Mouse (Mus musculus) liver, embryonic 16.5 days (tissue): ENCODE measurements around the gene Pik3c2g. TPM values are rescaled to one million over a fixed set of nuclear protein-coding genes. Genes with fewer than 3 reads are reported as not detected.

Source experiments
- ATAC-seq: fragments of 200-750 bp; cut with Nextera tagmentation; 2 replicates; pipeline ENCODE4 v1.8.0; 2017; ENCODE audit warnings: low read depth, mild to moderate bottlenecking, moderate number of reproducible peaks, moderate library complexity
- H3K27ac ChIP-seq: fragments of 300-500 bp; sonication (generic); 2 replicates; pipeline ENCODE4 v1.5.1; 2014; ENCODE audit warnings: mild to moderate bottlenecking, low read length
- H3K27me3 ChIP-seq: fragments of 300-500 bp; sonication (generic); 2 replicates; pipeline ENCODE4 v1.6.1; 2014; ENCODE audit warnings: low read depth, low read length, mixed read lengths; ENCODE audit not compliant: control insufficient read depth, insufficient read depth
- H3K36me3 ChIP-seq: fragments of 300-500 bp; sonication (generic); 2 replicates; pipeline ENCODE4 v1.6.1; 2014; ENCODE audit warnings: mild to moderate bottlenecking; ENCODE audit not compliant: control insufficient read depth, insufficient read depth
- H3K4me1 ChIP-seq: fragments of 300-500 bp; sonication (generic); 2 replicates; pipeline ENCODE4 v1.6.1; 2014; ENCODE audit warnings: low read depth, low read length, mixed read lengths; ENCODE audit not compliant: control insufficient read depth
- H3K4me2 ChIP-seq: fragments of 300-500 bp; sonication (generic); 2 replicates; pipeline ENCODE4 v1.6.1; 2014; ENCODE audit warnings: low read depth, low read length, mixed read lengths
- H3K4me3 ChIP-seq: fragments of 300-500 bp; sonication (generic); 2 replicates; pipeline ENCODE4 v1.5.1; 2014; ENCODE audit warnings: low read depth, mild to moderate bottlenecking, low read length
- H3K9ac ChIP-seq: fragments of 300-500 bp; sonication (generic); 2 replicates; pipeline ENCODE4 v1.6.1; 2014; ENCODE audit warnings: low read depth, low read length
- H3K9me3 ChIP-seq: fragments of 300-500 bp; sonication (generic); replicated peaks from 2 replicates; pipeline ENCODE4 v1.6.1; 2016; ENCODE audit warnings: low read length; ENCODE audit not compliant: control insufficient read depth
- WGBS: fragments of 180-500 bp; shearing (Covaris S2); extraction: QIAGEN DNeasy Blood & Tissue Kit; methylation state at CpG from one replicate; pipeline ENCODE4 v1.1.7; 2014; ENCODE audit not compliant: insufficient replicate concordance; 5-methylcytosine and 5-hydroxymethylcytosine counted together
- polyA plus RNA-seq: library from polyadenylated mRNA; unstranded; fragments of >200 nt; fragmentation: Nextera tagmentation; extraction: Ambion mirVana; gene quantifications from 2 replicates; pipeline ENCODE4 v1.2.1, GENCODE M21; 2015

Pik3c2g gene
- polyA plus RNA-seq, 1 experiment from 2014 or later, result 5.7 TPM

DNA sequence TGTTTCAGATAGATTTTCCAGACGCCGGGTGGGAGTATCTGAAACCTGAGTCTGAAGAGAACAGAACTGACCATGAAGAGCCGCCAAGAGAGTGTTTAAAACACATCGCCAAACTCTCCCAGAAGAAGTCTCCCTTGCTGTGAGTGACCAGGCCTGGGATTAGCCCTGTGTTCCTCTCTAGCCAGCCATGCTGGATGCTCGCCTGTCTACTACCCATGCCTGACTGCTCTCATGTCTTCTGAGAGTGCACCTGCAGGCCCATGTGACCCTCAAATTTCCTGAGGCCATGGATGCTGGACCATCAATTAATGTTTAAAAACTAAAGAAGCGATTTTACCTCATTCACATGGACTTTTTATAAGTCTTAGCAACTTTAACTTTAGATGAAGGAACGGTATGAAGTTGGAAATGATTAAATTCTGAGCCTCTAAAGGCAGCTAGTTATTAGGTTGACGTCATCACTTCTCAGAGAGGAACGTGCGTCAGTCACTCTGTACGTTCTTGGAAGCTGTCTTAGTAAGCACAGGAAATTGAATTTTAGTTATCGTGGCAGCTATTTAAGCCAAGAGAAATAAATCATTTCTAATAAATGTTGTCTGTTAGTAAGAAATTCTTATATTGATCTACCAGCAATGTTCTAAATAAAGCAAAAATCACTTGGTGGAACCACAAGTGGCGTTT is 161.2 kb downstream of the Pik3c2g start:
- 63% methylated on average over 13 of the region's 13 CpGs for WGBS
- no peaks in the 10 kb centered on the region for H3K36me3 ChIP-seq
- no peak overlapping the region for H3K27ac ChIP-seq
- no peaks in the 10 kb centered on the region for H3K4me1 ChIP-seq
- no peak overlapping the region for H3K9ac ChIP-seq
- no peaks in the 10 kb centered on the region for H3K27me3 ChIP-seq
- H3K4me2 ChIP-seq, result no peak overlapping the region
- no peak for ATAC-seq
- no peak overlapping the region for H3K4me3 ChIP-seq
- H3K9me3 ChIP-seq, result no peaks in the 10 kb centered on the region

DNA sequence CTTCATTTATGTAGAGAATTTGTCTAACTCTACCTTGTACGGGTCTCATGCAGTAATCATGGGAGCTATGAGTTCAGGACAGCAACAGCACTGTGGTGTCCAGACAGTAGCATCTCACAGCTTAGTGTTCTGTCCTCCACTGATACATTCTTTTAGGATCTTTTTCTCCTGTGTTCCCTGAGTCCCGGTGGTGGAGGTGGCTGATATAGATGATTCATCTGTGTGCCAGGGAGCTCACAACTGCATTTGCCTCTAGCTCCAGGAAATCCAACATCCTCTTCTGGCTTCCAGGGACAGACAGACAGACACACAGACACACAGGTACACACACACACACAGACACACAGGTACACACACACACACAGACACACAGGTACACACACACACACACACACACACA is 163.6 kb downstream of the Pik3c2g start:
- ATAC-seq, result no peak
- Histone ChIP-seq H3K27ac (no peak overlapping the region), H3K4me2 (no peak overlapping the region), H3K27me3 (no peaks in the 10 kb centered on the region), H3K4me1 (no peaks in the 10 kb centered on the region), H3K9me3 (no peaks in the 10 kb centered on the region), H3K4me3 (no peak overlapping the region), H3K36me3 (no peaks in the 10 kb centered on the region), H3K9ac (no peak overlapping the region)
- 62% methylated on average over 2 of the region's 2 CpGs for WGBS

DNA sequence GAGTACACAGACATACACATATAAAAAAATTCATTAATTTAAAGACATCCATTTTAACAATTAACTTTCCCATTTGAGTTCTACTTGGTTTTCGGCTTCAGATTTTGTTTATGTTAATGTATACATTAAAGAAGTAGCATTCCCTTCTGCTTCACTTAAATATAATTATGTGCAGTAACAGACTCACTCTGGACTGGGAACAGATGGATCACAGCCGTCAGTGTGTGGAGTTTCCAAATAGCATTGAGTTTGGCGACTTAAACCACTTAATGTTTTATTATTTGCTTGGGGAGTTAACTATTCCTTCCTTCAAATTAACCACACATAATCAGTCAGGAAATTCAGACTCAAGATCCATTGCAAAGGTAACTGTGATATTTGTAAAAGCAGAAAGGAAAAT is 164.0 kb downstream of the Pik3c2g start:
- H3K27me3 ChIP-seq, result no peaks in the 10 kb centered on the region
- no peak overlapping the region for H3K27ac ChIP-seq
- H3K36me3 ChIP-seq, result no peaks in the 10 kb centered on the region
- H3K4me2 ChIP-seq, result no peak overlapping the region
- H3K9ac ChIP-seq, result no peak overlapping the region
- WGBS, result 54% methylated on average over 3 of the region's 3 CpGs
- no peak for ATAC-seq
- H3K4me1 ChIP-seq, result no peaks in the 10 kb centered on the region
- no peaks in the 10 kb centered on the region for H3K9me3 ChIP-seq
- H3K4me3 ChIP-seq, result no peak overlapping the region

DNA sequence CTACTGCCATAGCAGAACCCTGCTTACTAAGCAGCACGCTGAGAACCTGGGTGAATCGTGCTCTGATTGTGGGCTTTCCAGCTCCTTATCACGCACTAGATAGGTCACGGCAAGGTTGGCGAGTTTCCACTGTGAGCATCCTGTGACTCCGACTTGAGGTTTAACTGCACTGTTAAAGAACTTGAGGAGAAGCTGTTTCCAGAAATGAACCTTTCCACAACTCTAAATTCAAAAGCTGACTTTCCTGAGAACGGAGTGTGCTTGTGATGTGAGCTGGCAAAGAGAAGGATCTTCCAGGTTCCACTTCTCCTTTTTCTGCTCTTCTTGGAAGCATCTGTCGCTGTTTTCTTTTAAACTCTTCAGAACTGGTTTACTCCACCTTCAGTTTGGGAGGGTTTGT is 170.9 kb downstream of the Pik3c2g start:
- 68% methylated on average over 8 of the region's 8 CpGs for WGBS

DNA sequence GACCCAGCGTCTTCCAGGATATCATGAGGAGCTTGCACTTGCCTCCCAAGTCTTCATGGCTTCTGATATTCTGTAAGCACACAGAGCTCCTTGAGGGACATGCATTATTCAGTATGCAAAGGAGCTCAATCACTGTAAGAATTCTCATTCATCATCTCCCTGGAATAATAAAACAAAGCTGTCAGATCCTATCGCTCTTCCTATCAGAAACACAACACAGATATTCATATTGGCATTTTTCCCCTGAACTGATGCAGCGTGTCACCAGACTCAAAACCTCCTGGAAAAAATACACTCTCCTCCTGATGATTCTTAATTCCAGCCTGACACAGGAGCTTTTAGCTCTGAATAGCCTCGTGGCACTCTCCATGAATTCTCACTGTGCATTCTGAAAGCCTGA is 174.0 kb downstream of the Pik3c2g start:
- H3K9ac ChIP-seq, result no peak overlapping the region
- WGBS, result 62% methylated on average over 4 of the region's 4 CpGs
- H3K27me3 ChIP-seq, result no peaks in the 10 kb centered on the region
- no peaks in the 10 kb centered on the region for H3K4me1 ChIP-seq
- H3K27ac ChIP-seq, result no peak overlapping the region
- H3K9me3 ChIP-seq, result no peaks in the 10 kb centered on the region
- no peak for ATAC-seq
- H3K4me2 ChIP-seq, result no peak overlapping the region
- H3K4me3 ChIP-seq, result no peak overlapping the region
- no peaks in the 10 kb centered on the region for H3K36me3 ChIP-seq

More for the DNA sequence above, 170.9 kb downstream of the Pik3c2g start:
- Histone ChIP-seq H3K27ac (no peak overlapping the region), H3K9me3 (no peaks in the 10 kb centered on the region), H3K4me1 (no peaks in the 10 kb centered on the region), H3K27me3 (no peaks in the 10 kb centered on the region), H3K36me3 (no peaks in the 10 kb centered on the region), H3K9ac (no peak overlapping the region), H3K4me3 (no peak overlapping the region), H3K4me2 (no peak overlapping the region)
- ATAC-seq, result no peak

DNA sequence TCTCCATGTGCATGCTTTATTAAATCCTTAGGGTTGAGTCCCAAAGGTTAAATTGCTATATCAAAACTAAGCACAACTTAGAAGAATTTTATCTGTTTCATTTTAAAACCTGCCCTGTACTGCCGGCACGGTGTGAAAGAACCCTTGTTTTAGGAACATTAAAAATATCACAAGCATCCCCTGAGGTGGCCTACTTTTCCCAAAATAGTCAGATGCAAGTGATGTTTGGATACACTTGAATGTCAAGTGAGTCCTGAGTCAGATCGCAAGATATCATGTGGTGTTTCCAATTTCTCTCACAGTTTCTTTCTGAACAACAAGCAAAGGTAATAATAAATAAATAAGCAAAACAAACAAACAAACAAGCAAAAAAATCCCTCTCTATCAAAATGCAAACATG is 177.4 kb downstream of the Pik3c2g start:
- H3K27ac ChIP-seq, result no peak overlapping the region
- 72% methylated on average over 3 of the region's 3 CpGs for WGBS
- H3K36me3 ChIP-seq, result no peaks in the 10 kb centered on the region
- no peak for ATAC-seq
- H3K4me1 ChIP-seq, result no peaks in the 10 kb centered on the region
- H3K9ac ChIP-seq, result no peak overlapping the region
- H3K9me3 ChIP-seq, result no peaks in the 10 kb centered on the region
- no peaks in the 10 kb centered on the region for H3K27me3 ChIP-seq
- no peak overlapping the region for H3K4me3 ChIP-seq
- H3K4me2 ChIP-seq, result no peak overlapping the region

DNA sequence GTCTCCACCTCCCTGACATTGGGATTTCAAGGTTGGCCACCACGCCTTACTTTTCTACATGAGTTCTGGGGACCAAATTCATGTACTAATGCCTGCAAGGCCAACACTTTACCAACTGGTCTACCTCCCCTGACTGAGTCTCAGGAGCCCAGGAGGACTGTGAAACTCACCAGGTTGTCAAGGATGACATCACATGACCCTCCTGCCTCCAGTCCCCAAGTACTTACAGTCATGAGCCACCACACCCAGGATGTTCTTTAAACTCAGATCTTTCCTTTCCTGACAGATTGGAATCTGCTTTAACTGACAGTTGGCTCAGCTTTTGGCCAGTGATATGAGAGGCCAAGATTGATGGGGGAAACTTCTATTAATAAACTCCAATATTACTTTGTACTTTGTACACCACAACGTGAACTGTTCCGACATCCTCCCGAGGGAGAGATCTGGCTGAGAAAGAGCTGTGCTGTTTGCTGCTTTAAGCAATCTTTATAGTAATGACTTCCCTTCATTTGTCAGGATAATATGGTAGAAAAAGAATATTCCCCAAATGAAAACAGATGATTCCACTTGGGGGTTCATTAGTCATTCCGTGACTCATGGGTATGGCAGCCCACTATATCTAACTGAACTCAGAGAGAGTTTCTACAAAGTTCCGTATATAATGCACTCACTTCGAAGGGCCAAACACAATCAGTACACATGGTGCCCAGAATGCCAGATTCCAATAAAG is 182.9 kb downstream of the Pik3c2g start:
- WGBS, result 75% methylated on average over 7 of the region's 7 CpGs
- no peak overlapping the region for H3K4me3 ChIP-seq

DNA sequence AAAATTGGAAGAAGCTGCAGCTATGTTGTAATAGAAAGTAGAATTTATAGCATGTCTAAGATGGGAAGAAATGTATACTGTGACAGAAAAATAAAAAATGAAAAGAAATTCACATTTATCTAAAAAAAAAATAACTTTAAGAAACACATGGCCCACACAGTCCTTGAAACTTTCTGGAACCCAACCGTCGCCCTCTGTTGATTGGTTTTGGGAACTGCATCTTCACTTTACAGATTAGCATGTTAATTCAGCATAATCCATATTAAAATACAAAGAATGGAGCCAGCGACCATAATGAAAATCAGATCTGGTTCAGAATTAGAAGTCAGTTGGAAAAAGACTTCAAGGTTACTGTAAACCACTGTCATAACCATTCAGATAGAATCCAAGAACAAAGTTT is 183.5 kb downstream of the Pik3c2g start:
- Histone ChIP-seq H3K9me3 (no peaks in the 10 kb centered on the region), H3K9ac (no peak overlapping the region), H3K4me1 (no peaks in the 10 kb centered on the region), H3K27ac (no peak overlapping the region), H3K4me2 (no peak overlapping the region), H3K36me3 (no peaks in the 10 kb centered on the region; the same call in 1 of the 2 replicates), H3K4me3 (no peak overlapping the region), H3K27me3 (no peaks in the 10 kb centered on the region)
- ATAC-seq, result no peak
- WGBS, result 33% methylated on average over 3 of the region's 3 CpGs

More for the DNA sequence above, 182.9 kb downstream of the Pik3c2g start:
- no peak overlapping the region for H3K9ac ChIP-seq
- H3K4me2 ChIP-seq, result no peak overlapping the region
- H3K27me3 ChIP-seq, result no peaks in the 10 kb centered on the region
- no peaks in the 10 kb centered on the region for H3K4me1 ChIP-seq
- H3K9me3 ChIP-seq, result no peaks in the 10 kb centered on the region
- no peak for ATAC-seq
- no peaks in the 10 kb centered on the region; the same call in 1 of the 2 replicates for H3K36me3 ChIP-seq
- no peak overlapping the region for H3K27ac ChIP-seq

DNA sequence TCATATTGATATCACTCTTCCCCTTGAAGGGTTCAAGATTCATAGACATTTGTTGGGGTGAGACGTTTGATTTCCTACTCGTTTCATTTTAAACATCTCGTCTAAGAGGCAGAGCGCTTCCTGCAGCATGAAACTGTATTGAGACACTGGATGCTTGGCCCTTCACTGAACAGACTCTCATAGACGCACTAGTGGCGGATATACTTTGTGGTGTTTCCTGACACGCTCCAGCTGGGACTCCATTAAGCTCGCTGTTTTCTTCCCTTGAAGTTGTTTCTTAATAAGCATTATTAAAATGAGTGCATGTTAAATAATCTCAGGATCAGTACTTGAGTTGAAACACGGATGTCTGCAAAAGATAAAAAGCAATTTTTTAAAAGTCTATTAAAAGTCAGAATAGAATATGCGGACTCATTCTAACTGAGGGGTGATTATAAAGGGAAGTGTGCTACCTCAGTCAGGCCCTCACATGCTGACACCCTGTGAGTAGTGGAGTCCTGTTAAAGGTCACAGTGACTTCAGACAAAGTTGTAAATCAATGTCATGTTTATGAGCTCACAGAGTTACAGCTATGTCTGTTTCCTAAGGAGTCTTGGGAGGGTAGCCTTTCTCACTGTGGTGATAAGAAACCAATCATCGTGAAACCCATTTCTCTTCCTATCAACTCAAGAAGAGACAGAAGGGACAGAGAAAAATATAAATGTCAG is 190.7 kb downstream of the Pik3c2g start:
- WGBS, result 54% methylated on average over 11 of the region's 11 CpGs
- no peak overlapping the region for H3K4me3 ChIP-seq
- H3K4me2 ChIP-seq, result no peak overlapping the region
- H3K36me3 ChIP-seq, result no peaks in the 10 kb centered on the region
- no peak overlapping the region for H3K9ac ChIP-seq
- H3K27ac ChIP-seq, result no peak overlapping the region
- no peaks in the 10 kb centered on the region for H3K27me3 ChIP-seq
- no peak for ATAC-seq
- H3K4me1 ChIP-seq, result no peaks in the 10 kb centered on the region
- H3K9me3 ChIP-seq, result no peaks in the 10 kb centered on the region
